Mouse (Mus musculus): ENCODE data around the gene Ttll5.
A peak's percentile ranks its signal among the peaks of the same experiment; 100 is the strongest.

Ttll5 gene

GRCm38 (mm10) chr12:86064796-86065195 is 240.3 kb downstream of the Ttll5 start:
- no peak for DNase-seq

GRCm38 (mm10) chr12:86071432-86071831 is 247.0 kb downstream of the Ttll5 start:
- DNase-seq, result no peak

- no peak for DNase-seq
Observed at GRCm38 (mm10) chr12:86074681-86075080, 250.2 kb downstream of the Ttll5 start.

- no peak for DNase-seq
Observed at GRCm38 (mm10) chr12:86075358-86075757, 250.9 kb downstream of the Ttll5 start.

- no peak for DNase-seq
Observed at GRCm38 (mm10) chr12:86076321-86076901, 252.0 kb downstream of the Ttll5 start.

- DNase-seq, result no peak
Observed at GRCm38 (mm10) chr12:86077322-86077721, 252.9 kb downstream of the Ttll5 start.

GRCm38 (mm10) chr12:86077736-86078135 is 253.3 kb downstream of the Ttll5 start:
- no peak for DNase-seq

GRCm38 (mm10) chr12:86078176-86078552 is 253.7 kb downstream of the Ttll5 start:
- DNase-seq, result no peak

- DNase-seq, result peak; percentile 30
Observed at GRCm38 (mm10) chr12:86078553-86079201, 254.2 kb downstream of the Ttll5 start, which contains the start of gene Tgfb3. Tgfb3 (minus strand) TSS chr12:86079041.

- DNase-seq, result peak; percentile 86
Observed at GRCm38 (mm10) chr12:86079202-86079667, 254.8 kb downstream of the Ttll5 start.

- peak; percentile 24 for DNase-seq
Observed at GRCm38 (mm10) chr12:86082481-86083012, 258.1 kb downstream of the Ttll5 start, which contains the start of gene Ift43. Ift43 (plus strand) TSS chr12:86082541.

GRCm38 (mm10) chr12:86085873-86086272 is 261.4 kb downstream of the Ttll5 start:
- no peak for DNase-seq

- DNase-seq, result no peak
Observed at GRCm38 (mm10) chr12:86086550-86086949, 262.1 kb downstream of the Ttll5 start.

- no peak for DNase-seq
Observed at GRCm38 (mm10) chr12:86088042-86088441, 263.6 kb downstream of the Ttll5 start.

- DNase-seq, result no peak
Observed at GRCm38 (mm10) chr12:86090764-86091163, 266.3 kb downstream of the Ttll5 start.

GRCm38 (mm10) chr12:86091601-86092132 is 267.2 kb downstream of the Ttll5 start:
- DNase-seq, result no peak

- DNase-seq, result no peak
Observed at GRCm38 (mm10) chr12:86094075-86094474, 269.6 kb downstream of the Ttll5 start.

GRCm38 (mm10) chr12:86095806-86096205 is 271.3 kb downstream of the Ttll5 start:
- no peak for DNase-seq

GRCm38 (mm10) chr12:86097781-86098180 is 273.3 kb downstream of the Ttll5 start:
- no peak for DNase-seq

- no peak for DNase-seq
Observed at GRCm38 (mm10) chr12:86100711-86101110, 276.3 kb downstream of the Ttll5 start.

GRCm38 (mm10) chr12:86102686-86103085 is 278.2 kb downstream of the Ttll5 start:
- no peak for DNase-seq

GRCm38 (mm10) chr12:86103391-86103790 is 278.9 kb downstream of the Ttll5 start:
- no peak for DNase-seq

- no peak for DNase-seq
Observed at GRCm38 (mm10) chr12:86103852-86104251, 279.4 kb downstream of the Ttll5 start.

- no peak for DNase-seq
Observed at GRCm38 (mm10) chr12:86104297-86104696, 279.8 kb downstream of the Ttll5 start.
